Mouse (Mus musculus) brain, embryonic 14.5 days (tissue): ENCODE measurements around the gene Kalrn.

Experiments
- CTCF ChIP-seq: fragments of 200-500 bp; IDR thresholded peaks from 2 replicates; pipeline ENCODE4 v1.5.1; 2012; ENCODE audit warnings: inconsistent platforms, mild to moderate bottlenecking, moderate library complexity, borderline replicate concordance; ENCODE audit not compliant: insufficient read depth, insufficient read length; ENCODE audit errors: extremely low read depth
- POLR2A ChIP-seq: fragments of 200-500 bp; IDR thresholded peaks from 2 replicates; pipeline ENCODE4 v1.6.1; 2012; ENCODE audit warnings: mild to moderate bottlenecking, inconsistent platforms, borderline replicate concordance; ENCODE audit not compliant: poor library complexity, insufficient read depth, insufficient read length, severe bottlenecking; ENCODE audit errors: extremely low read depth

- no peak for TF ChIP-seq CTCF
- TF ChIP-seq POLR2A: no peak
These were observed 295.0 kb downstream of the Kalrn start for GRCm38 (mm10) chr16:34278249-34278790.
